Mouse (Mus musculus): ENCODE data around the gene Ubd. TPM values are rescaled to one million over a fixed set of nuclear protein-coding genes. Genes with fewer than 3 reads are reported as not detected.

Gene Ubd
- total and polyA plus RNA-seq, 3 experiments = not detected

GRCm38 (mm10) chr17:37218486-37218885 lies 24.8 kb downstream of the Ubd start:
- H3K36me3 ChIP-seq (ENCODE audit: control insufficient read depth in 1 of 2, insufficient read depth in 2 of 2, low read length in 2 of 2) = no peaks in the 10 kb centered on the region
- H3K4me3 ChIP-seq (ENCODE audit: control insufficient read depth in 1 of 2, insufficient read depth in 1 of 2, low read depth in 2 of 2, low read length in 2 of 2) = no peak overlapping the region
- H3K27ac ChIP-seq (ENCODE audit: control insufficient read depth, low read depth, low read length) = no peak overlapping the region
- no peaks in the 10 kb centered on the region for H3K79me2 ChIP-seq (ENCODE audit: control insufficient read depth, insufficient read depth, low read length, poor library complexity)
- H3K9me3 ChIP-seq (replicated peaks; ENCODE audit: insufficient read depth, low read length) = no peaks in the 10 kb centered on the region
- TF ChIP-seq ZNF384 (IDR thresholded peaks at IDR 0.05; ENCODE audit: low read depth, low read length) = no peak
- no peak for TF ChIP-seq HCFC1 (IDR thresholded peaks at IDR 0.05; ENCODE audit: low read depth, low read length)
- no peak for TF ChIP-seq MAX (IDR thresholded peaks at IDR 0.05; ENCODE audit: low read length)
- TF ChIP-seq MEF2A (IDR thresholded peaks at IDR 0.05; ENCODE audit: extremely low read depth, insufficient replicate concordance, low read depth, low read length, poor library complexity, severe bottlenecking) = no peak
- TF ChIP-seq SMC3 (IDR thresholded peaks at IDR 0.05; ENCODE audit: low read depth, low read length) = no peak
- TF ChIP-seq MYB (IDR thresholded peaks at IDR 0.05; ENCODE audit: low read depth, low read length) = no peak
- TF ChIP-seq NELFE (IDR thresholded peaks at IDR 0.05; ENCODE audit: low read depth, low read length) = no peak
- no peak for TF ChIP-seq ELF1 (IDR thresholded peaks at IDR 0.05; ENCODE audit: low read depth, low read length)
- TF ChIP-seq MAZ (IDR thresholded peaks at IDR 0.05; ENCODE audit: low read depth, low read length) = no peak
- TF ChIP-seq USF1 (IDR thresholded peaks at IDR 0.05; ENCODE audit: low read depth, low read length) = no peak
- TF ChIP-seq MXI1 (IDR thresholded peaks at IDR 0.05; ENCODE audit: low read depth, low read length) = no peak
- TF ChIP-seq SIN3A (IDR thresholded peaks at IDR 0.05; ENCODE audit: low read length) = no peak
- no peak for TF ChIP-seq NRF1 (IDR thresholded peaks at IDR 0.05; ENCODE audit: insufficient read depth, low read depth, low read length, poor library complexity, severe bottlenecking)
- no peak for TF ChIP-seq POLR2A (IDR thresholded peaks at IDR 0.05; ENCODE audit: control insufficient read depth in 1 of 2, insufficient read depth in 1 of 2, low read depth in 1 of 2, low read length in 2 of 2, poor library complexity in 1 of 2)
- no peak for TF ChIP-seq BHLHE40 (IDR thresholded peaks at IDR 0.05; ENCODE audit: borderline replicate concordance, low read depth, low read length)
- TF ChIP-seq POLR2AphosphoS2 (IDR thresholded peaks at IDR 0.05; ENCODE audit: low read length) = no peak
- no peak for TF ChIP-seq ZMIZ1 (IDR thresholded peaks at IDR 0.05; ENCODE audit: low read depth, low read length)
- no peak for TF ChIP-seq E2F4 (IDR thresholded peaks at IDR 0.05; ENCODE audit: borderline replicate concordance, low read depth, low read length)
- no peak for DNase-seq (ENCODE audit: low read depth, low spot score)
- H3K9ac ChIP-seq (ENCODE audit: control insufficient read depth, low read depth, low read length, poor library complexity, severe bottlenecking) = no peak overlapping the region
- H3K4me1 ChIP-seq (ENCODE audit: control insufficient read depth in 1 of 2, insufficient read depth in 2 of 2, low read length in 2 of 2) = no peaks in the 10 kb centered on the region
- peaks cover 0 to 1% of the 10 kb centered on the region in 2 experiments; a peak in 2 of 4 replicates for H3K27me3 ChIP-seq (ENCODE audit: control insufficient read depth in 1 of 2, insufficient read depth in 2 of 2, low read length in 2 of 2)

- H3K27ac ChIP-seq (ENCODE audit: control insufficient read depth, low read depth, low read length) = no peak within 1 kb of the TSS
- no peaks in the 10 kb centered on the region for H3K36me3 ChIP-seq (ENCODE audit: control insufficient read depth in 1 of 2, insufficient read depth in 2 of 2, low read length in 2 of 2)
- no peak for DNase-seq (ENCODE audit: low read depth, low spot score)
- H3K27me3 ChIP-seq (ENCODE audit: control insufficient read depth in 1 of 2, insufficient read depth in 2 of 2, low read length in 2 of 2) = no peaks in the 10 kb centered on the region; a peak in 1 of 4 replicates
- H3K4me1 ChIP-seq (ENCODE audit: control insufficient read depth in 1 of 2, insufficient read depth in 2 of 2, low read length in 2 of 2) = no peaks in the 10 kb centered on the region
- H3K9ac ChIP-seq (ENCODE audit: control insufficient read depth, low read depth, low read length, poor library complexity, severe bottlenecking) = no peak within 1 kb of the TSS
- H3K79me2 ChIP-seq (ENCODE audit: control insufficient read depth, insufficient read depth, low read length, poor library complexity) = no peaks in the 10 kb centered on the region
- H3K4me3 ChIP-seq (ENCODE audit: control insufficient read depth in 1 of 2, insufficient read depth in 1 of 2, low read depth in 2 of 2, low read length in 2 of 2) = no peak within 1 kb of the TSS
- TF ChIP-seq ETS1 (IDR thresholded peaks at IDR 0.05; ENCODE audit: low read depth, low read length) (no peak), ZMIZ1 (IDR thresholded peaks at IDR 0.05; ENCODE audit: low read depth, low read length) (no peak), MEF2A (IDR thresholded peaks at IDR 0.05; ENCODE audit: extremely low read depth, insufficient replicate concordance, low read depth, low read length, poor library complexity, severe bottlenecking) (no peak), POLR2AphosphoS2 (IDR thresholded peaks at IDR 0.05; ENCODE audit: low read length) (no peak), SMC3 (IDR thresholded peaks at IDR 0.05; ENCODE audit: low read depth, low read length) (no peak), USF1 (IDR thresholded peaks at IDR 0.05; ENCODE audit: low read depth, low read length) (no peak), ZC3H11A (IDR thresholded peaks at IDR 0.05; ENCODE audit: low read depth, low read length) (no peak), BHLHE40 (IDR thresholded peaks at IDR 0.05; ENCODE audit: borderline replicate concordance, low read depth, low read length) (no peak), NRF1 (IDR thresholded peaks at IDR 0.05; ENCODE audit: insufficient read depth, low read depth, low read length, poor library complexity, severe bottlenecking) (no peak), MXI1 (IDR thresholded peaks at IDR 0.05; ENCODE audit: low read depth, low read length) (no peak), ZKSCAN1 (IDR thresholded peaks at IDR 0.05; ENCODE audit: low read depth, low read length) (no peak), RAD21 (IDR thresholded peaks at IDR 0.05; ENCODE audit: low read depth, low read length) (no peak), MAZ (IDR thresholded peaks at IDR 0.05; ENCODE audit: low read depth, low read length) (no peak), GABPA (IDR thresholded peaks at IDR 0.05; ENCODE audit: low read depth, low read length) (no peak), E2F4 (IDR thresholded peaks at IDR 0.05; ENCODE audit: borderline replicate concordance, low read depth, low read length) (no peak), POLR2AphosphoS5 (IDR thresholded peaks at IDR 0.05; ENCODE audit: borderline replicate concordance, low read depth, low read length) (no peak), JUND (IDR thresholded peaks at IDR 0.05; ENCODE audit: low read depth, low read length) (no peak), MYB (IDR thresholded peaks at IDR 0.05; ENCODE audit: low read depth, low read length) (no peak), MAX (IDR thresholded peaks at IDR 0.05; ENCODE audit: low read length) (no peak), MYC (IDR thresholded peaks at IDR 0.05; ENCODE audit: low read depth, low read length) (no peak)
- H3K9me3 ChIP-seq (replicated peaks; ENCODE audit: insufficient read depth, low read length) = no peaks in the 10 kb centered on the region
These were observed 26.2 kb downstream of the Ubd start, which contains the start of gene Olfr96 for GRCm38 (mm10) chr17:37219846-37220245. Gene Olfr96 (plus strand): TSS chr17:37220146.
